Mouse (Mus musculus): Measurements from ENCODE around the gene Ifitm2. TPM values are rescaled to one million over a fixed set of nuclear protein-coding genes. Genes with fewer than 3 reads are reported as not detected.

The Ifitm2 gene
- polyA plus RNA-seq, 1 experiment from 2014 or later, result 1,251 TPM

GRCm38 (mm10) chr7:140908634-140909107 lies 47.1 kb downstream of the Ifitm2 start:
- Histone ChIP-seq H3K9ac (peak overlapping the region; percentile 9), H3K4me1 (replicated peaks) (0 out of 2 replicates have a peak, but pooled peaks cover 7% of the 10 kb centered on the region), H3K27me3 (replicated peaks) (no peaks in the 10 kb centered on the region), H3K4me2 (replicated peaks) (peak overlapping the region; percentile 80), H3K36me3 (no peaks in the 10 kb centered on the region), H3K4me3 (replicated peaks) (peak overlapping the region; percentile 34), H3K27ac (peak overlapping the region; percentile 57; the same call in 1 of the 2 replicates), H3K9me3 (no peaks in the 10 kb centered on the region)
- ATAC-seq, result peak; percentile 76
- 2% methylated on average over 19 of the region's 19 CpGs for WGBS

- no peak overlapping the region for H3K27ac ChIP-seq
- 0 out of 2 replicates have a peak, but pooled peaks cover 7% of the 10 kb centered on the region for H3K4me1 ChIP-seq (replicated peaks)
- no peaks in the 10 kb centered on the region for H3K27me3 ChIP-seq (replicated peaks)
- H3K36me3 ChIP-seq, result no peaks in the 10 kb centered on the region
- no peak overlapping the region for H3K4me2 ChIP-seq (replicated peaks)
- no peaks in the 10 kb centered on the region for H3K9me3 ChIP-seq
- ATAC-seq, result no peak
- H3K4me3 ChIP-seq (replicated peaks), result no peak overlapping the region
- no peak overlapping the region for H3K9ac ChIP-seq
- 45% methylated on average over 7 of the region's 7 CpGs for WGBS
Observed at GRCm38 (mm10) chr7:140908181-140908580, 47.6 kb downstream of the Ifitm2 start.

- H3K27ac ChIP-seq, result no peak overlapping the region
- H3K4me2 ChIP-seq (replicated peaks), result no peak overlapping the region
- H3K9ac ChIP-seq, result no peak overlapping the region
- H3K27me3 ChIP-seq (replicated peaks), result no peaks in the 10 kb centered on the region
- 90% methylated on average over 7 of the region's 7 CpGs for WGBS
- 0 out of 2 replicates have a peak, but pooled peaks cover 7% of the 10 kb centered on the region for H3K4me1 ChIP-seq (replicated peaks)
- H3K9me3 ChIP-seq, result no peaks in the 10 kb centered on the region
- H3K36me3 ChIP-seq, result no peaks in the 10 kb centered on the region
- H3K4me3 ChIP-seq (replicated peaks), result no peak overlapping the region
- no peak for ATAC-seq
Observed at GRCm38 (mm10) chr7:140907697-140908096, 48.1 kb downstream of the Ifitm2 start.

GRCm38 (mm10) chr7:140907131-140907530 lies 48.7 kb downstream of the Ifitm2 start:
- H3K27me3 ChIP-seq (replicated peaks), result no peaks in the 10 kb centered on the region
- H3K4me3 ChIP-seq (replicated peaks), result no peak overlapping the region
- no peak for ATAC-seq
- H3K4me2 ChIP-seq (replicated peaks), result no peak overlapping the region
- H3K27ac ChIP-seq, result no peak overlapping the region
- no peak overlapping the region for H3K9ac ChIP-seq
- H3K36me3 ChIP-seq, result no peaks in the 10 kb centered on the region
- H3K9me3 ChIP-seq, result no peaks in the 10 kb centered on the region
- 0 out of 2 replicates have a peak, but pooled peaks cover 7% of the 10 kb centered on the region for H3K4me1 ChIP-seq (replicated peaks)
- WGBS, result 81% methylated on average over 13 of the region's 13 CpGs

GRCm38 (mm10) chr7:140905642-140906081 lies 50.1 kb downstream of the Ifitm2 start:
- 65% methylated on average over 2 of the region's 2 CpGs for WGBS
- Histone ChIP-seq H3K27ac (no peak overlapping the region), H3K27me3 (replicated peaks) (no peaks in the 10 kb centered on the region), H3K4me3 (replicated peaks) (no peak overlapping the region), H3K4me2 (replicated peaks) (no peak overlapping the region), H3K9me3 (no peaks in the 10 kb centered on the region), H3K36me3 (no peaks in the 10 kb centered on the region), H3K9ac (no peak overlapping the region), H3K4me1 (replicated peaks) (0 out of 2 replicates have a peak, but pooled peaks cover 7% of the 10 kb centered on the region)
- ATAC-seq, result no peak

Other genes with a start within 250 kb of the Ifitm2 start
- not detected in 2 replicates for gene Cyp2e1, start 192.2 kb downstream of the Ifitm2 start, polyA plus RNA-seq (2015; fragmentation: Nextera tagmentation; extraction: Ambion mirVana)
- 0.40 and 0.48 TPM in 2 replicates for gene Syce1, start 168.1 kb downstream of the Ifitm2 start, polyA plus RNA-seq (2015; fragmentation: Nextera tagmentation; extraction: Ambion mirVana)
- 1.6 and 2.0 TPM in 2 replicates for gene Zfp941, start 133.8 kb downstream of the Ifitm2 start, polyA plus RNA-seq (2015; fragmentation: Nextera tagmentation; extraction: Ambion mirVana)
- 4.8 TPM in 2 replicates for gene Urah, start 121.0 kb downstream of the Ifitm2 start, polyA plus RNA-seq (2015; fragmentation: Nextera tagmentation; extraction: Ambion mirVana)
- not detected in 2 replicates for gene Scgb1c1, start 110.4 kb downstream of the Ifitm2 start, polyA plus RNA-seq (2015; fragmentation: Nextera tagmentation; extraction: Ambion mirVana)
- gene Odf3, start 108.2 kb downstream of the Ifitm2 start, polyA plus RNA-seq (2015; fragmentation: Nextera tagmentation; extraction: Ambion mirVana), result not detected in 2 replicates
- gene Gm45785, start 99.7 kb downstream of the Ifitm2 start, polyA plus RNA-seq (2015; fragmentation: Nextera tagmentation; extraction: Ambion mirVana), result 0.54 TPM in 1 of 2 replicates, not detected in the other
- gene Ric8a, start 99.0 kb downstream of the Ifitm2 start, polyA plus RNA-seq (2015; fragmentation: Nextera tagmentation; extraction: Ambion mirVana), result 51.9 and 66.6 TPM in 2 replicates
- gene Bet1l, start 98.4 kb downstream of the Ifitm2 start, polyA plus RNA-seq (2015; fragmentation: Nextera tagmentation; extraction: Ambion mirVana), result 31.7 and 37.1 TPM in 2 replicates
- 194 and 214 TPM in 2 replicates for gene Psmd13, start 74.0 kb downstream of the Ifitm2 start, polyA plus RNA-seq (2015; fragmentation: Nextera tagmentation; extraction: Ambion mirVana)
- gene Sirt3, start 73.7 kb downstream of the Ifitm2 start, polyA plus RNA-seq (2015; fragmentation: Nextera tagmentation; extraction: Ambion mirVana), result 27.7 and 31.4 TPM in 2 replicates
- gene Cox8b, start 55.5 kb downstream of the Ifitm2 start, polyA plus RNA-seq (2015; fragmentation: Nextera tagmentation; extraction: Ambion mirVana), result not detected in 2 replicates
- 42.9 and 46.8 TPM in 2 replicates for gene Nlrp6, start 35.1 kb downstream of the Ifitm2 start, polyA plus RNA-seq (2015; fragmentation: Nextera tagmentation; extraction: Ambion mirVana)
- gene Pgghg, start 14.6 kb downstream of the Ifitm2 start, polyA plus RNA-seq (2015; fragmentation: Nextera tagmentation; extraction: Ambion mirVana), result 21.6 and 21.9 TPM in 2 replicates
- gene Ifitm5, start 5.7 kb downstream of the Ifitm2 start, polyA plus RNA-seq (2015; fragmentation: Nextera tagmentation; extraction: Ambion mirVana), result 2.4 and 3.4 TPM in 2 replicates
- 0.69 TPM in 1 of 2 replicates, not detected in the other for gene Gm45717, start 50 bp downstream of the Ifitm2 start, polyA plus RNA-seq (2015; fragmentation: Nextera tagmentation; extraction: Ambion mirVana)
- 145 and 148 TPM in 2 replicates for gene Ifitm1, start 11.2 kb upstream of the Ifitm2 start, polyA plus RNA-seq (2015; fragmentation: Nextera tagmentation; extraction: Ambion mirVana)
- gene Ifitm3, start 54.8 kb upstream of the Ifitm2 start, polyA plus RNA-seq (2015; fragmentation: Nextera tagmentation; extraction: Ambion mirVana), result 255 and 288 TPM in 2 replicates
- gene Ifitm6, start 61.9 kb upstream of the Ifitm2 start, polyA plus RNA-seq (2015; fragmentation: Nextera tagmentation; extraction: Ambion mirVana), result 1.6 and 3.6 TPM in 2 replicates
- not detected in 2 replicates for gene Gm17387, start 73.1 kb upstream of the Ifitm2 start, polyA plus RNA-seq (2015; fragmentation: Nextera tagmentation; extraction: Ambion mirVana)
- 7.9 and 10.7 TPM in 2 replicates for gene B4galnt4, start 105.1 kb upstream of the Ifitm2 start, polyA plus RNA-seq (2015; fragmentation: Nextera tagmentation; extraction: Ambion mirVana)
- gene Pkp3, start 122.2 kb upstream of the Ifitm2 start, polyA plus RNA-seq (2015; fragmentation: Nextera tagmentation; extraction: Ambion mirVana), result 24.6 and 26.1 TPM in 2 replicates
- 17.8 and 20.5 TPM in 2 replicates for gene Sigirr, start 144.6 kb upstream of the Ifitm2 start, polyA plus RNA-seq (2015; fragmentation: Nextera tagmentation; extraction: Ambion mirVana)
- gene Ano9, start 161.8 kb upstream of the Ifitm2 start, polyA plus RNA-seq (2015; fragmentation: Nextera tagmentation; extraction: Ambion mirVana), result 29.5 and 35.3 TPM in 2 replicates
- 58.0 and 59.7 TPM in 2 replicates for gene Ptdss2, start 166.4 kb upstream of the Ifitm2 start, polyA plus RNA-seq (2015; fragmentation: Nextera tagmentation; extraction: Ambion mirVana)
- gene Rnh1, start 216.9 kb upstream of the Ifitm2 start, polyA plus RNA-seq (2015; fragmentation: Nextera tagmentation; extraction: Ambion mirVana), result 123 and 155 TPM in 2 replicates
- gene Hras, start 238.0 kb upstream of the Ifitm2 start, polyA plus RNA-seq (2015; fragmentation: Nextera tagmentation; extraction: Ambion mirVana), result 92.9 and 107 TPM in 2 replicates
- 5.1 and 5.4 TPM in 2 replicates for gene Lrrc56, start 238.2 kb upstream of the Ifitm2 start, polyA plus RNA-seq (2015; fragmentation: Nextera tagmentation; extraction: Ambion mirVana)

Data from intestine, embryonic 15.5 days (tissue).